Mouse (Mus musculus) C2C12 (cell line): ENCODE data around the gene Usp34.
"Not testable (repeated sequence)": the region's sequence is repeated elsewhere in the genome, so short reads cannot be mapped to it uniquely, and the experiment has no call there.

ENCODE experiments used
- CTCF ChIP-seq: IDR thresholded peaks from one replicate; pipeline ENCODE4 v1.5.1; 2011; ENCODE audit not compliant: control insufficient read depth, insufficient read depth, insufficient read length
- MAX ChIP-seq: IDR thresholded peaks from one replicate; pipeline ENCODE4 v1.6.1; 2011; ENCODE audit warnings: mild to moderate bottlenecking, control low read depth

DNA sequence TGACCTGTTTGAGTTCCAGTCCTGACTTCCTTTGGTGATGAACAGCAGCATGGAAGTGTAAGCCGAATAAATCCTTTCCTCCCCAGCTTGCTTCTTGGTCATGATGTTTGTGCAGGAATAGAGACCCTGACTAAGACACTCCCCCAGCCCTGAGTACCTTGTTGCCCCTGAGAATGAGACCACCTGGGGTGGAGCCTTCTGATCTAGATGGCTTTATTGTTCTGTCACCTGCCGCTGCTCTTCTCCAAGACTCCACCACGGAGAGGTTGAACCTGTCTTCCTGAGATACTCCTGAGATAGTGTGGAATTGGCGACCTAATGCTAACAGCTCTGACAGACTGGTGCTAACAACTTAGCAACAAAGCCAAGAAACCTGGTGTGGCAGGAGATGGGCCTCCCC lies 208.1 kb downstream of the Usp34 start:
- TF ChIP-seq MAX, CTCF: not testable (repeated sequence)
